In genomic region chr13:104963716-104964115, GRCm38 (mm10) we compare ENCODE assay signal across 18 mouse cellular contexts.
"Had no signal": no experiment of that assay in that cellular context is flagged by ENCODE, and none has a peak within 500 bp of the region (broad histone marks: within the 10 kb centered on the region; RNA-seq: fewer than 3 reads in every experiment).

No protein-coding gene starts in this region.

- H3K36me3 ChIP-seq: midbrain, embryonic 10.5 days; midbrain, embryonic 13.5 days; midbrain, embryonic 15.5 days; neural tube, embryonic 13.5 days had no signal

- H3K4me2 ChIP-seq: lung, embryonic 14.5 days; midbrain, embryonic 13.5 days; midbrain, embryonic 15.5 days; neural tube, embryonic 13.5 days; neural tube, embryonic 15.5 days had no signal

- H3K9ac ChIP-seq: lung, embryonic 14.5 days; midbrain, embryonic 13.5 days; midbrain, embryonic 15.5 days; neural tube, embryonic 13.5 days; neural tube, embryonic 15.5 days had no signal

- H3K27ac ChIP-seq: midbrain, embryonic 10.5 days; midbrain, embryonic 13.5 days; midbrain, embryonic 15.5 days; neural tube, embryonic 13.5 days; neural tube, embryonic 15.5 days had no signal

- DNase-seq: lung, adult 18-20 months; lung, embryonic 14.5 days; lung, postnatal 10 days; lung, postnatal 4 days; retina, postnatal 1 day; right cerebral cortex, adult 18-20 months; right cerebral cortex, postnatal 25 days; right cerebral cortex, postnatal 4 days; spleen, adult 18-20 months; thymus, adult 18-20 months; thymus, postnatal 14 days; thymus, postnatal 36 days had no signal

- H3K4me1 ChIP-seq: midbrain, embryonic 15.5 days had no signal

- H3K4me3 ChIP-seq: midbrain, embryonic 10.5 days; midbrain, embryonic 13.5 days; midbrain, embryonic 15.5 days; myocyte; neural tube, embryonic 13.5 days; neural tube, embryonic 15.5 days had no signal

- H3K9me3 ChIP-seq: midbrain, embryonic 10.5 days; midbrain, embryonic 13.5 days; midbrain, embryonic 15.5 days; neural tube, embryonic 13.5 days; neural tube, embryonic 15.5 days had no signal

- H3K27me3 ChIP-seq: midbrain, embryonic 13.5 days; midbrain, embryonic 15.5 days; neural tube, embryonic 13.5 days; neural tube, embryonic 15.5 days had no signal
